Mouse (Mus musculus) forebrain, postnatal 0 days (tissue): Measurements from ENCODE around the gene Taf12. TPM values are rescaled to one million over a fixed set of nuclear protein-coding genes. Genes with fewer than 3 reads are reported as not detected.

ENCODE experiments used
- ATAC-seq: fragments of 200-750 bp; cut with Nextera tagmentation; 2 replicates; pipeline ENCODE4 v1.8.0; 2017; ENCODE audit warnings: mild to moderate bottlenecking, moderate library complexity
- DNase-seq: peaks from one replicate; pipeline ENCODE4 v3.0.0-alpha.2; 2015
- H3K27ac ChIP-seq: fragments of 300-500 bp; sonication (generic); 2 replicates; pipeline ENCODE4 v1.5.1; 2014; ENCODE audit warnings: low read depth, mild to moderate bottlenecking, antibody characterized with exemption, low read length, moderate library complexity, mixed read lengths
- H3K27me3 ChIP-seq: fragments of 300-500 bp; sonication (generic); 2 replicates; pipeline ENCODE4 v1.6.1; 2014; ENCODE audit warnings: mild to moderate bottlenecking, low read length, mixed read lengths; ENCODE audit not compliant: insufficient read depth
- H3K36me3 ChIP-seq: fragments of 300-500 bp; sonication (generic); 2 replicates; pipeline ENCODE4 v1.6.1; 2014; ENCODE audit warnings: mild to moderate bottlenecking, moderate library complexity; ENCODE audit not compliant: insufficient read depth
- H3K4me1 ChIP-seq: fragments of 300-500 bp; sonication (generic); 2 replicates; pipeline ENCODE4 v1.6.1; 2014; ENCODE audit warnings: antibody characterized with exemption; ENCODE audit not compliant: insufficient read depth
- H3K4me2 ChIP-seq: fragments of 300-500 bp; sonication (generic); 2 replicates; pipeline ENCODE4 v1.6.1; 2014; ENCODE audit warnings: low read depth, mild to moderate bottlenecking, moderate library complexity
- H3K4me3 ChIP-seq: fragments of 300-500 bp; sonication (generic); 2 replicates; pipeline ENCODE4 v1.5.1; 2014; ENCODE audit warnings: low read depth, low read length, mixed read lengths
- H3K9ac ChIP-seq: fragments of 300-500 bp; sonication (generic); 2 replicates; pipeline ENCODE4 v1.6.1; 2014; ENCODE audit warnings: mild to moderate bottlenecking
- H3K9me3 ChIP-seq: fragments of 300-500 bp; sonication (generic); 2 replicates; pipeline ENCODE4 v1.6.1; 2016; ENCODE audit warnings: low read length
- CTCF ChIP-seq: sonication (generic); IDR thresholded peaks from 2 replicates; pipeline ENCODE4 v1.5.1; 2016; ENCODE audit warnings: antibody characterized with exemption, control low read depth, low read depth
- WGBS: fragments of 180-500 bp; shearing (Covaris S2); extraction: QIAGEN DNeasy Blood & Tissue Kit; methylation state at CpG from one replicate; pipeline ENCODE4 v1.1.7; 2014; 5-methylcytosine and 5-hydroxymethylcytosine counted together
- polyA plus RNA-seq: library from polyadenylated mRNA; unstranded; fragments of >200 nt; fragmentation: Nextera tagmentation; extraction: Ambion mirVana; gene quantifications from 2 replicates; pipeline ENCODE4 v1.2.1, GENCODE M21; 2015
- total RNA-seq: library from RNA; depleted of rRNA; stranded (reverse); fragments of >200 nt; gene quantifications from 2 replicates; pipeline ENCODE4 v1.2.3, GENCODE M21; 2014; rRNA removed

The Taf12 gene
- total and polyA plus RNA-seq, 2 experiments from 2014 or later: 8.0 to 30.5 TPM

DNA sequence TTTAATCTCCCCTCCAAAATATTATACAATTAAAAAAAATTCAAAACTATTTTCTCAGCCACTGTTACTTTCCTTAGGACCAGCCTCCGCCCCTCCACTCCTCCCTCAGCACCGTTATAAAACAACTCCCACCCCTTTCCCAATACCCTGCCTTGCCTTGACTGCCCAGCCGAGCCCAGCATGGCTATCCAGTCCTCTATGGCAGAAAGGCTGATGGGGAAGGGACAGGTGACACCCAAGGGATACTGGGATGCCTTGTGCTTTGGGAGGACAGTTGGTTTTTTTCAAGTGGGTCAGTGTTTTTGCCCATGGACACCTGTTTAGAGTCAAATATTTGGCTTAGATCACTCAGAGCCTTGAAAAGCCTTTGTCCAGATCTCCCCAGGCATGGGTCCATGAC, 57.8 kb downstream of the Taf12 start:
- Histone ChIP-seq H3K4me2 (no peak overlapping the region), H3K9me3 (no peaks in the 10 kb centered on the region), H3K27ac (no peak overlapping the region), H3K36me3 (peaks cover 31% of the 10 kb centered on the region), H3K4me3 (no peak overlapping the region), H3K27me3 (no peaks in the 10 kb centered on the region), H3K9ac (no peak overlapping the region), H3K4me1 (peaks cover 7% of the 10 kb centered on the region; the same call in 1 of the 2 replicates)
- DNase-seq (no peak), ATAC-seq (no peak)
- no peak for TF ChIP-seq CTCF
- WGBS: 62% methylated on average over 3 of the region's 3 CpGs

GRCm38 (mm10) chr4:132332880-132333279, 58.7 kb downstream of the Taf12 start:
- H3K27me3 ChIP-seq: no peaks in the 10 kb centered on the region
- DNase-seq (no peak), ATAC-seq (no peak)
- H3K4me1 ChIP-seq: peaks cover 7% of the 10 kb centered on the region; the same call in 1 of the 2 replicates
- H3K36me3 ChIP-seq: peaks cover 31% of the 10 kb centered on the region
- no peaks in the 10 kb centered on the region for H3K9me3 ChIP-seq
- no peak overlapping the region for H3K4me3 ChIP-seq
- no peak overlapping the region for H3K27ac ChIP-seq
- H3K9ac ChIP-seq: no peak overlapping the region
- H3K4me2 ChIP-seq: no peak overlapping the region
- 91% methylated on average over 6 of the region's 6 CpGs for WGBS
- no peak for TF ChIP-seq CTCF

DNA sequence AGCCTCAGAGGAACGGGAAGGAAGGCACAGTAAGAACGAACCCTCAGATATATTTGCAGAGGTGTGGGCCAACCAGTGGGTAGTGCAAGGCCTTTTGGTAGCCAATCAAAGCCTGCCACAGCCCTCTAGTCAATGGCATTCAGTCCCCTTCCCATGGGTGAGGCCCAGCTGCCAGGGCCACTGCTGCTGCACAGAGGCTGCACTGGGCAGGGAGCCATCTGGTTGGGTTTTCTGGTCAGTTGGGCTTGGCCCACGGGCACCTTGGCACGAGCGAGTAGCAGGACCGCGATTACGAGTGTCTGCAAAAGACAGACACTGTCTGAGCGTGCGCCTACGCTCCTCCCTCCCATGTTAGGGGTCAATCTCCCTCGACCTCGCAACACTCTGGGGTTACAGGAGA, 64.8 kb downstream of the Taf12 start:
- TF ChIP-seq CTCF: no peak
- ATAC-seq (peak; percentile 29; the same call in 1 of the 2 replicates), DNase-seq (no peak)
- Histone ChIP-seq H3K4me2 (no peak overlapping the region), H3K4me3 (no peak overlapping the region), H3K9me3 (no peaks in the 10 kb centered on the region), H3K36me3 (peaks cover 29% of the 10 kb centered on the region), H3K4me1 (no peaks in the 10 kb centered on the region), H3K27me3 (no peaks in the 10 kb centered on the region), H3K9ac (no peak overlapping the region), H3K27ac (no peak overlapping the region)
- 82% methylated on average over 13 of the region's 13 CpGs for WGBS

GRCm38 (mm10) chr4:132341451-132341850, 67.3 kb downstream of the Taf12 start:
- H3K4me2 ChIP-seq: no peak overlapping the region
- no peak for TF ChIP-seq CTCF
- no peak for DNase-seq
- no peak overlapping the region for H3K9ac ChIP-seq
- no peaks in the 10 kb centered on the region for H3K27me3 ChIP-seq
- H3K9me3 ChIP-seq: no peaks in the 10 kb centered on the region
- H3K4me3 ChIP-seq: no peak overlapping the region
- H3K27ac ChIP-seq: no peak overlapping the region
- H3K36me3 ChIP-seq: peaks cover 7% of the 10 kb centered on the region; the same call in 1 of the 2 replicates
- no peak for ATAC-seq
- peaks cover 5% of the 10 kb centered on the region; the same call in 1 of the 2 replicates for H3K4me1 ChIP-seq
- WGBS: 91% methylated on average over 3 of the region's 3 CpGs

DNA sequence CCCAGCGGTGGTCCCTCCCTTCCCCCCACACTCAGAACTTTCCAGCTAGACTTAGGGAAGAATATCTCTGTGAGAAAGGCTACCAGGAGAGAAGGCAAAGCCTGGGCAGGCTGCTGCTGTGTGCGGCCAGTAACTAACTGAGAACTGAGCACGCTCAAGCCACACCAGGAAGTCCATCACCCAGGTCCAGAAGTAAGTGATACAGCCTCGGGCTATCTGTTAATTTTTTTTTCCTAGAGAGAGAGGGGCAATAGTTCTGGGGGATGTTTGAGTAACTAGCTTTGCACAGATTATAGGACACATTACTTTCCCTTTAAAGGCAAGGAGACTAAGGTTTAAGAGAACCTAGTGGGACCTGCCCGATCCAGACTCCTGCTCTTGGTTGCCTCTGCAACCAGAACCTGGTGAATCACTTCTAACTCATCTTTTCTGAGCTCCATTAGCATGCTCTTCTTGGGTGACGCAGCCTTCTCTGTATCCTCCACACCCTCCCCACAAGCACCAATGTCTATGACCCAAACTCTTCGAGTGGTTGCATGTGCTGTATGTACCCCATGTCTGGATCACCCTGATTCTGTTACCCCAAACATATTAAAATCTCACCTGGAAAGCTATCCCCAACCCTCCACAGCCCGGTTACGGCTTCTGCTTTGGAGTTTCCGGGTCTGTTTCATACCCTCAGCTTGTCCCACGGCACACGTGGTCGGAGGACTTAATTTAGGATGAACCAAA, 70.4 kb downstream of the Taf12 start:
- Histone ChIP-seq H3K4me2 (peak overlapping the region; percentile 95), H3K4me1 (peaks cover 5% of the 10 kb centered on the region; the same call in 1 of the 2 replicates), H3K4me3 (peak overlapping the region; percentile 85), H3K27me3 (no peaks in the 10 kb centered on the region), H3K27ac (no peak overlapping the region), H3K9me3 (no peaks in the 10 kb centered on the region), H3K9ac (peak overlapping the region; percentile 78), H3K36me3 (no peaks in the 10 kb centered on the region)
- peak; percentile 18 for DNase-seq
- WGBS: 7% methylated on average over 13 of the region's 13 CpGs
- TF ChIP-seq CTCF: no peak
- peak; percentile 28 for ATAC-seq

Other genes with a start within 250 kb of the Taf12 start
- 0.14 TPM in 1 of 2 replicates, not detected in the other for gene Gm10300, start 199.7 kb upstream of the Taf12 start, total RNA-seq
- gene Gm10300, start 199.7 kb upstream of the Taf12 start, polyA plus RNA-seq: not detected in 2 replicates
- gene Epb41, start 199.1 kb upstream of the Taf12 start, total RNA-seq: 65.0 and 68.3 TPM in 2 replicates
- 32.4 and 36.5 TPM in 2 replicates for gene Epb41, start 199.1 kb upstream of the Taf12 start, polyA plus RNA-seq
- 1.5 and 1.6 TPM in 2 replicates for gene Oprd1, start 129.9 kb upstream of the Taf12 start, total RNA-seq
- gene Oprd1, start 129.9 kb upstream of the Taf12 start, polyA plus RNA-seq: 0.23 and 0.53 TPM in 2 replicates
- 77.3 and 83.9 TPM in 2 replicates for gene Ythdf2, start 62.1 kb upstream of the Taf12 start, total RNA-seq
- 122 and 126 TPM in 2 replicates for gene Ythdf2, start 62.1 kb upstream of the Taf12 start, polyA plus RNA-seq
- gene Gmeb1, start 12.8 kb upstream of the Taf12 start, total RNA-seq: 17.1 and 21.3 TPM in 2 replicates
- gene Gmeb1, start 12.8 kb upstream of the Taf12 start, polyA plus RNA-seq: 18.0 and 34.0 TPM in 2 replicates
- 0.71 and 1.8 TPM in 2 replicates for gene Rab42, start 29.0 kb downstream of the Taf12 start, total RNA-seq
- gene Rab42, start 29.0 kb downstream of the Taf12 start, polyA plus RNA-seq: 2.3 and 2.5 TPM in 2 replicates
- gene Trnau1ap, start 55.2 kb downstream of the Taf12 start, total RNA-seq: 57.2 and 62.1 TPM in 2 replicates
- gene Trnau1ap, start 55.2 kb downstream of the Taf12 start, polyA plus RNA-seq: 62.1 and 75.6 TPM in 2 replicates
- gene Rcc1, start 79.2 kb downstream of the Taf12 start, total RNA-seq: 19.1 and 22.4 TPM in 2 replicates
- gene Rcc1, start 79.2 kb downstream of the Taf12 start, polyA plus RNA-seq: 23.3 and 24.9 TPM in 2 replicates
- 3.2 and 3.9 TPM in 2 replicates for gene Phactr4, start 148.1 kb downstream of the Taf12 start, total RNA-seq
- gene Phactr4, start 148.1 kb downstream of the Taf12 start, polyA plus RNA-seq: 3.5 and 4.9 TPM in 2 replicates
- 11.5 and 18.5 TPM in 2 replicates for gene Med18, start 189.5 kb downstream of the Taf12 start, total RNA-seq
- gene Med18, start 189.5 kb downstream of the Taf12 start, polyA plus RNA-seq: 12.0 and 15.4 TPM in 2 replicates
- gene Sesn2, start 236.1 kb downstream of the Taf12 start, total RNA-seq: 6.3 and 15.1 TPM in 2 replicates
- gene Sesn2, start 236.1 kb downstream of the Taf12 start, polyA plus RNA-seq: 6.9 and 9.0 TPM in 2 replicates